Mouse (Mus musculus) brain, adult 10 weeks (tissue): ENCODE measurements around the gene Dctd. TPM values are rescaled to one million over a fixed set of nuclear protein-coding genes. Genes with fewer than 3 reads are reported as not detected.

Experiments used
- polyA plus RNA-seq: library from polyadenylated mRNA; stranded (reverse); fragments of 350-450 nt; fragmentation: Illumina TruSeq; extraction: RNeasy Lipid Tissue Mini Kit (QIAGEN cat#74804); gene quantifications from one replicate; pipeline ENCODE4 v1.2.3, GENCODE M21; 2015; ENCODE audit warnings: low read depth, low replicate concordance

The Dctd gene
- 8.1 TPM for polyA plus RNA-seq

GRCm38 (mm10) chr8:48098792-48099191, at the start of gene Dctd:
TSS of gene Dctd (plus strand) at chr8:48099092.

Other genes with a start within 250 kb of the Dctd start
- 10.3 TPM for gene Wwc2, start 108.2 kb upstream of the Dctd start, polyA plus RNA-seq